Mouse (Mus musculus): ENCODE results near the gene Gm9857. TPM values are rescaled to one million over a fixed set of nuclear protein-coding genes. Genes with fewer than 3 reads are reported as not detected.
A peak's percentile ranks its signal among the peaks of the same experiment; 100 is the strongest.

Gene Gm9857
- polyA plus RNA-seq, 1 experiment = 0.38 TPM

GRCm38 (mm10) chr3:108926308-108926707, 13.9 kb downstream of the Gm9857 start:
- no peak for DNase-seq (ENCODE audit: extremely low spot score in 1 of 2, low spot score in 1 of 2)

- DNase-seq (ENCODE audit: extremely low spot score in 1 of 2, low spot score in 1 of 2) = no peak
Measured at GRCm38 (mm10) chr3:108925677-108926076, 14.6 kb downstream of the Gm9857 start.

DNA sequence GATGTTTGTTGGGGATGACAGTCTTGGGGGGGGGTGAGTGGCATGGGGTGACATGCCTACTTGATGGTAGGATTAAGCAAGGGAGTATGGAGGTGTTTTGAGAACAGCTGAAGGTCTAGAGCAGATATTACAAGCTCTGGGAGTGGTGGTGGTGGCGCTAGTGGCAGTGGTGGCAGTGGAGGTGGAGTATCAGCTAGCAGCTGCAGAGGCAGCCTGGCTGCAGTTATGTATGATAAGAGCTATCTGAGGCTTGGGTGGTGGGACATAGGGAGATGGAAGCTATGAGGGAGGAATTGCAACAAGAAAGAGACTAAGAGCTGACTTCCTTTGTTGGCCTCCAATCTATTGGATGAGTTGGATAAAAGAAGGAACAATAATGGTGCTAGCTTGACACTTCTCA, 18.4 kb downstream of the Gm9857 start:
- DNase-seq (ENCODE audit: extremely low spot score in 1 of 2, low spot score in 1 of 2) = no peak

GRCm38 (mm10) chr3:108920442-108921070, 19.7 kb downstream of the Gm9857 start:
- DNase-seq (ENCODE audit: extremely low spot score in 1 of 2, low spot score in 1 of 2) = no peak

DNA sequence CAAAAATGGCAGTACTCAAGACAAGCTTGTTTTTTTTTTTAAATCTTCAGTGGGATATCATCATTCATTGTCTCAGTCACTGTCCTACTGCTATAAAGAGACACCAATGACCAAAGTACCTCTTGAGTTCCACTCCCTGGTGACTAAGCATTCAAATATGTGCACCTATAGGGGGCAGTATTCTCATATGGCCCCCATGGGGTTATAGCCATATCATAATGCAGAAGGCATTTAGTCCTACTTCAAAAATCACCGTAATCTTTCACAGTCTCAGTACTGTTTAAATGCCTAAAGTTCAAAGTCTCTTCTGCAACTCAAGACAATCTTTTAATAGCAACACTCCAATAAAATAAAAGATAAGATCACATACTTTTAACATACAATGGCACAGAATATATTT, 21.4 kb downstream of the Gm9857 start:
- DNase-seq (ENCODE audit: extremely low spot score in 1 of 2, low spot score in 1 of 2) = no peak

GRCm38 (mm10) chr3:108917986-108918385, 22.3 kb downstream of the Gm9857 start:
- DNase-seq (ENCODE audit: extremely low spot score in 1 of 2, low spot score in 1 of 2) = no peak

- no peak for DNase-seq (ENCODE audit: extremely low spot score in 1 of 2, low spot score in 1 of 2)
Measured at GRCm38 (mm10) chr3:108916857-108917256, 23.4 kb downstream of the Gm9857 start.

- peak in 1 of 2 experiments; percentile 25 for DNase-seq (ENCODE audit: extremely low spot score in 1 of 2, low spot score in 1 of 2)
Measured at GRCm38 (mm10) chr3:108915999-108916398, 24.2 kb downstream of the Gm9857 start.

DNA sequence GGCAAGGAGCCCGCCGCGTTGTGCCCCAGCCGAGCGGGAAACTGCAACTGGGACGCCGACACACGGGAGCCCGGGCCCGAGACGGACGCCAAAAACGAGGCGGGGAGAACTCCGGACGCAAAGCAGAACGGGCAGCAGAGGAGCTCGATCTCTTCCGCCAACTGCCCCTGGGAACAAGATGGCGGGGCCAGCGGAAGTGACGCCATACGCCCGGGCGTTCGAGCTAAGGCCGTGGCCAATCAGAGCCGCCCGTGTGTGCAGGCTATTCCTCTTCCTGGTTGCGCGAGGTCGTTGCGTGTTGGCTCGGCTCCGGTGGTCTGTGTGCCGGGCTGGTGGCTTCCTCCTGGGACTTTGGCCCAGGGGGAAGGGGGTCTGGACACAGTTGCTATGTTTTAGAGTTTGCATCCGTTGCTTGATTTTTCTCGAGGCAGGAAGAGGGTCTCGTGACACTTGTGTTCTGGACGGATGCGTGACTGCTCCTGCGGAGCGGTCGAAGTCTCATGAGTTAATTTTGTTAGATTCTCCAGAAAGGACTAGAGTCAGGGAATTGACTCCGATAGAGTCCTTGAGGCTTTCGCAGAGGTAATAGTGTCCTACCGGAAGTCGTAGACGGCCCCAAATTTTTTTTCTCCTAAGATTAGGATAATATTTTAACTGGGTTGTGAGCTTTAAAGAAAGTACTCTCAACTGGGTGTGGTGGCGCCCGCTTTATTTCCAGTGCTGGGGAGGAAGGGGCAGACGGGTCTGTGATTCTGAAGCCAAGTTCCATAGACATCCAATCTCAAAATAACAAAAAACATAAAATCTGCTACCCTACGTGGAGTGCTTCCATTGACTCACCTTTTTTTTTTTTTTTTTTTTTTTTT, 28.5 kb downstream of the Gm9857 start, which contains the start of gene Prpf38b:
TSS of gene Prpf38b (minus strand) at position 180 of the 866 bp plus-strand sequence.
- DNase-seq (ENCODE audit: extremely low spot score in 1 of 2, low spot score in 1 of 2) = peak; percentile 92 to 96

GRCm38 (mm10) chr3:108911081-108911547, 29.1 kb downstream of the Gm9857 start:
- peak; percentile 24 to 56 for DNase-seq (ENCODE audit: extremely low spot score in 1 of 2, low spot score in 1 of 2)

DNA sequence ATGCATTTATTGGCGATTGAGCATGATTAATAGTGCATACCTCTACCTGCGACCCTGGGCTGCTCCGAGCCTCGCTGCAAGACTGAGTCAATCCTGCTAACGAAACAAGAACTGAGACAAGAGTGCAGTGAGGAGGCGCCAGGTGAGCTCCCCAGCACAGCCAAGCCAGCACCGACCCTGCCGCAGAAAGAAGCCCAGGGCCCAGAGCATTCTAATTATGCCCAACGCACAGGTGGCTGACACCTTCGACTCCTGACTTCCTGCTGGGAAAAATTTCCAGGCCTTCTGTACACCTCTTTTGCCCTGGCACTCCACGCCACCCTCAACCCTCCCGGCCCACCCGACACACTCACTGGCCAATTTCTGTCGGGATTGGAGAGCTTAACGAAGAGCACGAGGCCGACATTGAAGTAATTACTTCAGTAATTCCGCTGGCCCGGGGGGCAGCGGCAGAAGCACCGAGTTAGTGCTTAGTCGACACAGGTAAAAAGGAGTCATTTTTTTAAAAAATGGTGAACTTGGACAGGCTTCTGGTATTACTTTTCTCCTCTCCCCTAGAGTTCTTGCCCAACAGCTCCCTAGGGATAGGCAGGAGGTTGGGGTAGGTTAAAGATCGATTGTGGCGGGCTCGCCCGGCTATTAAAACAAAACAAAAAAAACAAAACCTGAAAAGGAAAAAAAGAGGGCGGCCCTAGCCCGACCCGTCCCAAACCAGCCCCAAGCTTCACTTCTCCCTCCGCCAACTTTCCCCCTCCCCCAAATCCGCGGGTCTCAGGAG, 29.8 kb downstream of the Gm9857 start:
- no peak for DNase-seq (ENCODE audit: extremely low spot score in 1 of 2, low spot score in 1 of 2)

DNA sequence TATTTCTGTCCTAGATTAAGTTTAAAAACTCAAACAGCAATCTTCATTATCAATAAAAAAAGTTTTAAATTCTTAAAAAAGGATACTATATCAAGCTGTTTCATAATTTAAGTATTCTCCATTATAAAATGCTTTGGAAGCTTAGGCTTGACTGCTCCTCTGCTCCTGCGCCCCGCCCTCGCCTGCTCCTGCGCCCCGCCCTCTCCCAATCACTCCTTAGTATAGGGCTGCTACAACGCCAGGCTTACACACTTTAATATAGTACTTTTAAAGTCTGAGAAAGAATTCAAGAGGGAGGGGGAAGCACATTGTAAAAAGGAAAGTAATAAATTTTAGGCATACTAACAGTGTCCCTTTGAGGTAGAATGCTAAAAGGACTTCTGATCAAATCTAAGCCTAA, 37.3 kb downstream of the Gm9857 start:
- no peak for DNase-seq (ENCODE audit: extremely low spot score in 1 of 2, low spot score in 1 of 2)

GRCm38 (mm10) chr3:108902038-108902437, 38.2 kb downstream of the Gm9857 start:
- DNase-seq (ENCODE audit: extremely low spot score in 1 of 2, low spot score in 1 of 2) = no peak

DNA sequence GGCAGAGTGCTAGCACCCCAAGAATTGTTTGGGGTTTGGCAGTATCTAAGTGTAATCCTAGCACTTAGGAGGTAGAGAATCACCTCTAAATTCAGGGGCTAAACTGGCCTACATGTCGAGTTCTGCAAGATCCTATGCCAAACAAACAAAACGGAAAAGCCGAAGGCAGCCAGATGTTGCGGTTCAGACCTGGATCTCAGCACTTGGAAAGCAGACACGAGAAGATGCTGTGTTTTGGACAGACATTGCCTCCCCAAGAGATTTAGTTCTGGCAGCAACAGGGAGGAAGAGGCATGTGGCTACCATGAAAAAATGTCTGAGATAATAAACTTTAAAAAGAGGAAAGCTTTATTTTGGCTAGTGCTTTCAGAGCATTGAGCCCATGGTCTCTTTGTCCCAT, 39.6 kb downstream of the Gm9857 start:
- no peak for DNase-seq (ENCODE audit: extremely low spot score in 1 of 2, low spot score in 1 of 2)

- DNase-seq (ENCODE audit: extremely low spot score in 1 of 2, low spot score in 1 of 2) = no peak
Measured at GRCm38 (mm10) chr3:108900147-108900546, 40.1 kb downstream of the Gm9857 start.

DNA sequence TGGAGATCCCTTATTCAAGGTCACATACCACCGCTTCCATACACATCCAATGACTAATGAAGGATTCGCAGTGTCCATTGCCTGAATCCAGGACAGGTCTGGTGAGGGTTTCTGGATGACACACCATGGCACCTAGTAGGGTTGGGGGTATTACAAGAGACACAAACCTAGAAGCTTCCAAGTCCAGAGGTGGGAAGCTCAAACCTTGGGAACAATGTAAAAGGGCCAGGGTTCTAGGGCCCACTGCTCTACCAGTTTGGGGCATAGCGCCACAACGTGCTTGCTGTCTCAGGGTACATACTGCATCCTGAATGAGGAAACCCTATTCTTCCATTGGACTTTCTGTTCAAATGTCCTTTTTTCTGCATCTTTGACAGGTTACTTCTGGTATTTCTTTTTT, 41.6 kb downstream of the Gm9857 start:
- no peak for DNase-seq (ENCODE audit: extremely low spot score in 1 of 2, low spot score in 1 of 2)

DNA sequence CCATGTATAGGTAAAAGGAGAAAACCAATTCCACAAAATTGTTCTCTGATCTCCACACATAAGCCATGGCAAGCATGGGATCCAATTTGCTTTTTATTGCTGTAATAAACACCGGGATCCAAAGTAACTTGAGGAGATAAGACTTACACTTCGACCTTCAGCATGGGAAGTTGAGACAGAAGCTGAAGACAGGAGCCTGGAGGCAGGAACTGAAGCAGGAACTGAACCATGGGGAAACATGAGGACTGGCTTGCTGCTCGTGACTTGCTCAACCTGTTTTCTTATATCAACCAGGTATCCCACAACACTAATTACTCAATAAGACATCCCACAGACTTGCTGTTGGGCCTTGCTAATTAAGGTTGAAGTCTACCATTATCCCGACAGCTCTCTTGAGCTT, 47.3 kb downstream of the Gm9857 start:
- no peak for DNase-seq (ENCODE audit: extremely low spot score in 1 of 2, low spot score in 1 of 2)

GRCm38 (mm10) chr3:108892080-108892479, 48.2 kb downstream of the Gm9857 start:
- DNase-seq (ENCODE audit: extremely low spot score in 1 of 2, low spot score in 1 of 2) = no peak

Data from frontal cortex, adult 2 months (tissue).